Mouse (Mus musculus): ENCODE data around the gene Gm20388. TPM values are rescaled to one million over a fixed set of nuclear protein-coding genes. Genes with fewer than 3 reads are reported as not detected.

Gene Gm20388
- total RNA-seq, 4 experiments from 2014 or later, result 0.17 to 15.1 (median 6.6) TPM

- peak; percentile 82 to 95 for DNase-seq (ENCODE audit: low spot score in 2 of 2)
Observed at GRCm38 (mm10) chr8:122830349-122831061, 2919.9 kb downstream of the Gm20388 start.

GRCm38 (mm10) chr8:122834416-122834815, 2923.8 kb downstream of the Gm20388 start:
- DNase-seq (ENCODE audit: low spot score in 2 of 2), result no peak

DNA sequence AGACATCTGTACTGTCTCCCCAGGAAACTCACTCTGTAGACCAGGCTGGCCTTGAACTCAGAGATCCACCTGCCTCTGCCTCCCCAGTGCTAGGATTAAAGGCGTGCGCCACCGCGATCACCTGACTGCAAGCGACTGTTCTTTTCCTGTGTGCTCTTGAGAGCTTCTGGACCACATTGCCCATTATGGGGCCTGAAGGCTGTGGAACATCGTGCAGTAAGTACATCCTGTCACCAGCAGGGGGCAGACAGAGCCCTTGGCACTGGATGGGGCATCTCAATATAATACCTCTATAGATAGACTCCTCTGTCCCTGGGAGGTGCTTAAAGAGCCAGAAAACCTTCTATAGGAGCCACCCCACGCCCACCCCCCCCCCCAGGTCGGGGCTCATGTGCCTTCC, 2924.3 kb downstream of the Gm20388 start:
- DNase-seq (ENCODE audit: low spot score in 2 of 2), result peak; percentile 61 to 84

- DNase-seq (ENCODE audit: low spot score in 2 of 2), result no peak
Observed at GRCm38 (mm10) chr8:122836199-122836598, 2925.6 kb downstream of the Gm20388 start.

DNA sequence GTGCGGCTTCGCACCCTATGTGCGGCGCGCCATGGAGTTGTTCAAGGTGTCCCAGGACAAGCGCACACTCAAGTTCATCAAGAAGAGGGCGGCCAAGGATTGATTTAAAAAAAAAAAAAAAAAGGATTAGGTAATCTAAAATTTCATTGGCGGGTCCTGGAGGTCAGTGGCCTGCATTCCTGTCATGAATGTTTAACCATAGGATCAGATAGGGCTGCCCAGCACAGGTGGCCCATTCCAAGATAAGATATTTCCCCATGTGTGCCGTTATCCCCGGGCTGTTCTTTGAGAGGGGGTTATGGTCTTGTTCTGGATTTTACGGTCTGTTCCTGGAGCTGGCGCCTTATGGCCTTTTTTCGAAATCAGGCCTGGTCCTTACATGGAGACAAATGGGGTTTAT, 2926.1 kb downstream of the Gm20388 start:
- DNase-seq (ENCODE audit: low spot score in 2 of 2), result no peak

DNA sequence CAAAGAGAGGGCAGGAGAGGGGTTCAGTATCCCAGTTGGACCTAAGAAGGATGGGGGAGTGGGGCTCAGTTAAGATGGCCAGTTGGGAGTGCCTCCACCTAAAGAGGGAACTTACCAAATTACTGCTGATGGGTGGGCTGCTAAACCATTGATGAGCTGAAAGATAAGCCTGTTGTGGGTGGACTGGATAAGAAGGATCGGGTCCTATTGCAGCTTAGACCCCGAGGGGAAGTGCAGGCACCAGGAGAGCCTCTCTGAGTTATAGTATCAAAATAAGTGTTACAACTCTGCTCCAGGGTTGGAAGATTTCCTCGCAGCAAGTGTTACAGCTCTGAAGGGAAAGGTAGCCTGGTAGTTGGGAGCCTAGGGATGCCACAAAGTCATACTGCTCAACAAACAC, 2933.5 kb downstream of the Gm20388 start:
- no peak for DNase-seq (ENCODE audit: low spot score in 2 of 2)

DNA sequence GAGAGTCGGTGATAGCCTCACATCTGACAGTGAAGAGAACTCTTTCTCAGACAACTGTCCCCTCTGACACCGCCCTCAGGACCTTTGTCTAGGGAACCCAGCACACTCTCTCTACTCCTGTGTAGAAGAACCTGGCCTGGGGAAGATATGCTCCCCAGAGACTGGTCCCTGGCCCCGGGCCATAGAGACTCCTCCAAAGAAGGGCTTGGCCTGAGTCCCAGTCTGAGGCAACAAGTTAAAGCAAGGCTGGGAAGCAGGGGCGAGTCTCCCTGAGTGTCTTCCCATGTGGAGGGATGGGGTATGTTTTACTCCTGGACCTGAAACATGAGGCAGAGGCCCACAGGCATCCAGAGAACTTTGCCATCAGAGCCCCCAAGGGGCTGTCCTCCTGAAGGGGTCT, 2935.0 kb downstream of the Gm20388 start:
- no peak for DNase-seq (ENCODE audit: low spot score in 2 of 2)

- no peak for DNase-seq (ENCODE audit: low spot score in 2 of 2)
Observed at GRCm38 (mm10) chr8:122847829-122848561, 2937.4 kb downstream of the Gm20388 start, which contains the start of gene Cdh15. Gene Cdh15, plus strand, starts transcription at chr8:122847966.

DNA sequence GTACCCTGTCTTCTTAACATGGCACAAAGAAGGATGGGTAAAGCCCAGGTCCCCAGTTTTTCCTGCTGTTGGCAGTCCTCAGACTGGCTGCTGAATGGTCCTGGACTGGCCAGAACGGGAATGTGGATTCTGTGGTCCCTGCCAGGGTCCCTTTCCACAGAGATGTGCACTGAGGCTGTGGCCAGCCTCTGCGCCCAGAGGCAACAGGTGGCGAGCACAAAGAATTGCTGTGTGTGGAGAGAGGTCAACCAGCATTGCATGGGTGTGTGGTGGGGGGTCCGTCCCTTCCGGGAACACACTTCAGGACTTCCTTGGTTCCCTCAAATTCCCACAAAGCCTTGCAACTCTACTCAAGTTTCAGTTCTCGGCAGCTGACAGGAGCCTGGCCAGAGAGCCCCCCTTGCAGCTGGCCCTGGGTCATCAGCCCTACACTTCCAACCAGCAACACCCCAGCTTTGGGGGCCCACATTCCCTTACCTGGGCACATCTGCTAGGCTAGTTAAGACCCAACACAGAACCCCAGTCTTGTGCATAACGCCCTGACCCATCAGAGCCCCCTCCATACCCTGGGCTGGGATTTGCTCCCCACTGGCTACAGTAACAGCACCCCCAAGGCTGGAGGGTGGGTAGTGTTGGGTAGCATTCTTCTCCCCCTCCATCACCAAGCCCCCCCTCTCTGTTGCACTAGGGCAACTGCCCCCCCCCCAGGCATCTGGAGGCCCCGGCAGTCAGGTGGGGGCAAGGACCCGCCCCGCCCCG, 2938.7 kb downstream of the Gm20388 start:
- DNase-seq (ENCODE audit: low spot score in 2 of 2), result no peak

DNA sequence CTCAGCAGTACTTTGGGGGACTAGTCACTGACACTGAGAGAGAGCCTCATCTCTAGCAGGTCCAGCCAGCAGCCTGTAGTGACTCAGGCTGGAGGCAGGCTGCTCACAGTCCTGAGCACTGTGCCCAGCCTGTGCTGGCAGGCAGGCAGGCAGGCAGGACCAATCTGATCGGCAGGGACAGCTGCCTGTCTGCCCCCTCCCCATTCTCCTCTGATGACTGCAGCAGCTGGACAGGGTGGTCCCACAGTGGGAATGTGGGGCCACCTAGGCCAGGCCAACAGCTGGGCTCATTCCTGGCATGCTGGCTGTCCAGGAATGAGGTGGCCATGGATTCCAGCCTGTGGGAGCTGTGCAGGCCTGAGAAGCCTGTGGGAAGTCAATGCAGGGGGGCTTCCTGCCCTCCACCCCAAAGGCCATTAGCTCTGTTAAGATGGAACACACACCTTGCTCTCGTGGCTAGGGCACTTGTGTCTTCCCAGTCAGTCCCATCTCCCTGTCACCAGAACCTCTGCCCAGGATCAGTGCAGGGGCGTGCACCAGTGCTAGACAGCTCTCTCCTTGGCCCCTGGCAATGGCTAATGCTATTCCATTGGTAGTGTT, 2940.1 kb downstream of the Gm20388 start:
- no peak for DNase-seq (ENCODE audit: low spot score in 2 of 2)

DNA sequence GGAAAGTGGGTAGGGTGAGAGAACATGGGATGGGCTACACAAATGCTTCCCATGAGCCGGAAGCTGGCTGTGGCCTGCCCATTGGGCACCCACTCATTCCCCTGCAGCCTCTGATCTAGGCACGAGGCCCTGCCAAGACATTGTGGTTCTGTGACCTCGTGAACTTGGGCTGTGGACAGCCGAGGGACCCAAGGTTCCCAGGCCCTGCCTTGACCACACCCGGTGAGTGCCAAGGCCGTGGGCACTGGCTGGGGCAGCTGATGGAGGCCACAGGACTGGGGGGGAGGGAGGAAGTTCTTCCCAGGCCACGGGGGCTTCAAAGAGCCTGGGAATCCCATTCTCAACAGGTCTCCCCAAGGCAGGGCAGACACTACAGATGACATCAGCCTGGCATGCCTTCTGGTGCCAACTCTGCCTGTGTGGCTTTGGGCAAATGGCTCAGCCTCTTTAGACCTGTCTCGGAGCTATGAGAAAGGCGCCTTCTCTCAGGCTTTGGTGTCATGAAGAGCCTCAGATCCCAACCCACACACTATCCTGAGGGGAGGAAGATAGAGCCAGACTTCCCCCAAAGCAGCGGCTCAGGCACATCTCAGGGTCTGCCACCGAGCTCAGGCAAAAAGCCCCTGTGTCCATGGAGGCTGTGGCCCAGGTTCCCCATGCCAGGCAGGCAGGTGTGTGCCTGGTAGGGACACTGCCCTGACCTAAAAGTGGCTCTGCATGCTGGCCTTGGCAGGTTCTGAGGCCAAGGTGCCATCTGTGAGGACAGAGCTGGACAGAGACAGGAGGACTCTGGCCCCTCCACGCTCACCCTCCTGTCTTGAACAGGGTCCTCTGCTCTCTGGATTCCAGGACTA, 2941.3 kb downstream of the Gm20388 start:
- DNase-seq (ENCODE audit: low spot score in 2 of 2), result no peak

DNA sequence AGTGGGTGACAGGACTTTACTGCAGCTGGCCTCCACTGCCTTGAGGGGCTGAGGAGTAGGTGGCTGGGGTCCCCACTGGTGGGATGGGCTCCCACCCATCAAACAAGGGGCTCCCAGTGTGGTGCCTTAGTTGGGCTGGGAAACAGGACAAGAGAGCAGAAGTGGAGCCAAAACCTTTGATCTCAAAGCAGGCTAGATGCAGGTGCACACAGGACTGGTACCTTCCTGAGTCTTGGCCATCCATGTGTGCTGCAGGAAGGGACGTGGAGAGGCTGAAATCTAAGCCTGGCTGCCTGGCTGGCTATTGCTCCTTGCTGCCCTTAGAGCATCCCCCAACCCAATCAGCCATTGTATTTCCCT, 2941.9 kb downstream of the Gm20388 start:
- DNase-seq (ENCODE audit: low spot score in 2 of 2), result no peak

GRCm38 (mm10) chr8:122853340-122853771, 2942.7 kb downstream of the Gm20388 start:
- DNase-seq (ENCODE audit: low spot score in 2 of 2), result no peak

DNA sequence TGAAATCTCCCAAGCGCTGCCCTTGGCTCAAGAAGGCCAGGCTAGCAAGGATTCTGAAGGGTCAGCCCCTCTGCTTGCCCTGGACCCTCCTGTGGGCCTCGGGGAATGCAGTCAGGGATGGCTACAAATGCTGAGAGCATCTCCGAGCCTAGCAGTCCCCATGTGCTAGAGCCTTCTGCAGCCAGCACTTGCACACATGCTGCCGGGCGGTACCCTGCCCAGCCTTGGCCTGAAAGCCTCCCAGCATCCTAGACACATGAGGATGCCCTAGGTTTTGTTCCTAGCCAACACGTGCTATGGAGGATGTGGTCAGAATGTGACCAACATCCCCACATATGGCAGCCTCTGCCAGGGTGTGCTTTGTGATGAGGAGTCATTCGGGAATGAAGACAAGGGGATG, 2943.7 kb downstream of the Gm20388 start:
- no peak for DNase-seq (ENCODE audit: low spot score in 2 of 2)

DNA sequence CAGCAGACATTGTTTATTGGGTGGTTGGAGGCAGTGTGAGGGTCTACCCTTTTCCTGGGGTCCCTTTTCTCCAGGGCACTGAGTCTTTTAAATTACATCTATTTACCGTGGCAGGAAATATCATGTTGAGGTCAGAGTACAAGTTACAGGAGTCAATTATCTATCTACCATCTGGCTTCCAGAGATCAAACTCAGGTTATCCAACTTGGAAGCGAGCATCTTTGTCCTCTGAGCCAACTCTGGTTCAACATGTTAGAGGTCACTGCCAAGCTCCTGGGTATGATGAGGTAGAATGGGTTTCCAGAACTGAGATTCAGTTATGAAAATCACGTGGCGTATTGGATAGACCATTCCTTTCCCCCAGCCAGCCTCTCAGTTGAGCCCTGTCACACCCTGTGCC, 2944.5 kb downstream of the Gm20388 start:
- no peak for DNase-seq (ENCODE audit: low spot score in 2 of 2)

DNA sequence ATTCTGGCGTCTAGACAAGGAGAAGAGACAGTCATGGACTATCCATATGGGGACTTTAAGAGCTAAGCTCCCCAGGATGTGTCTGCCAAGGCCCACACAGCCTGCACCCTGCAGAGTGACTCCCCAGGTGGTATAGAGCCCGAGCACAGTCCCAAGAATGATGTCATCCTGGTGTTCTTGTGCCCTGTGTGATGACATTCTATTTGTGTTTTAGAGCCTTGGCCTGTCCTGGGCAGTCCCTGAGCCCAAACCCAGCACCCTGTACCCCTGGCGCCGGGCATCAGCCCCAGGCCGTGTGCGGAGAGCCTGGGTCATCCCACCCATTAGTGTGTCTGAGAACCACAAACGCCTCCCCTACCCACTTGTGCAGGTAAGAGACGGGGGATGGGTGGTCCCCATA, 2945.6 kb downstream of the Gm20388 start:
- no peak for DNase-seq (ENCODE audit: low spot score in 2 of 2)

GRCm38 (mm10) chr8:122859843-122860242, 2949.2 kb downstream of the Gm20388 start:
- DNase-seq (ENCODE audit: low spot score in 2 of 2), result no peak

- DNase-seq (ENCODE audit: low spot score in 2 of 2), result no peak
Observed at GRCm38 (mm10) chr8:122864719-122865129, 2954.1 kb downstream of the Gm20388 start.

GRCm38 (mm10) chr8:122865441-122865840, 2954.8 kb downstream of the Gm20388 start:
- no peak for DNase-seq (ENCODE audit: low spot score in 2 of 2)

DNA sequence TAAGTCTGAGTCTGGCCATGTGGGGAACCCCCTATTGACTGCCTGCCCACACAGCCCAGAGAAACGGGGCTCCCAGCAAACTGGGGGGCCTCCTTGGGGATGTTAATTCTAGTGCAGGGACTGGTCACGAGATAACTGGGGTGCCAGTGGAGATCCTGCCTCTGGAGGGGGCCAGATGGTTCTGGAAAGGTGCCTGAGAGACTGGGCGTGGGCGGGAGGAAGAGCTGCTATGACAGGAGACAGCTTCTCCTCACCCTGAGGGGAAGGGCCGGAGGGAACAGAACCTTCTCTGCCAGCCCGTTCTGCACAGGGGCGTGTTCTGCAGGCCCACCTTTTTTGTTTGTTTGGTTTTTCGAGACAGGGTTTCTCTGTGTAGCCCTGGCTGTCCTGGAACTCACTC, 2955.6 kb downstream of the Gm20388 start:
- peak in 1 of 2 experiments; percentile 26 for DNase-seq (ENCODE audit: low spot score in 2 of 2)

DNA sequence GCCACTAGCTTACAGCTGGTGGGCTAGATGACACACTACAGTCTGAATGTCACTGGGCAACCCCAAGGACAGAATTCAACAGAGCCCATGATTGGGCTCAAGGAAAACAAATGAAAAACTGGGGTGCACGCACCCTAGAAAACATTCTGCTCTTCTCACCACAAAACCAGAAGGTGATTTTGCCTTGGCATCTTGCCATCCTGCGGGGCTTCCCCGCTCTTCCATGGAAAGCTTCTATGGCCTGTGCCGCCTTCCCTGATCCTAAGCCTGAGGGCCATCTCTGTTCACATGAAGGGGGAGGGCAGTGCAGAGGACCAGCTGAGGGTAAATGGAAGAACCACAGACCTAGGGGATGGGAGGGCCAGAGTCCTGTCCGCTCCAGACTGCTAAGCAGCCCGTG, 2957.3 kb downstream of the Gm20388 start:
- no peak for DNase-seq (ENCODE audit: low spot score in 2 of 2)
